Mouse (Mus musculus) embryonic facial prominence, embryonic 15.5 days (tissue): ENCODE results near the gene Klhl21. TPM values are rescaled to one million over a fixed set of nuclear protein-coding genes. Genes with fewer than 3 reads are reported as not detected.

ENCODE experiments used
- ATAC-seq: fragments of 200-750 bp; cut with Nextera tagmentation; 2 replicates; pipeline ENCODE4 v1.8.0; 2017; ENCODE audit warnings: low read depth, moderate TSS enrichment; ENCODE audit not compliant: insufficient number of reproducible peaks, low FRiP score, low TSS enrichment
- H3K27ac ChIP-seq: fragments of 300-500 bp; sonication (generic); replicated peaks from 2 replicates; pipeline ENCODE4 v1.5.1; 2015; ENCODE audit warnings: mild to moderate bottlenecking, inconsistent platforms
- H3K27me3 ChIP-seq: fragments of 300-500 bp; sonication (generic); 2 replicates; pipeline ENCODE4 v1.6.1; 2015; ENCODE audit warnings: inconsistent platforms
- H3K36me3 ChIP-seq: fragments of 300-500 bp; sonication (generic); 2 replicates; pipeline ENCODE4 v1.6.1; 2015; ENCODE audit warnings: mild to moderate bottlenecking, inconsistent platforms
- H3K4me1 ChIP-seq: fragments of 300-500 bp; sonication (generic); 2 replicates; pipeline ENCODE4 v1.6.1; 2015; ENCODE audit warnings: inconsistent platforms
- H3K4me2 ChIP-seq: fragments of 300-500 bp; sonication (generic); replicated peaks from 2 replicates; pipeline ENCODE4 v1.6.1; 2015; ENCODE audit warnings: mild to moderate bottlenecking, inconsistent platforms
- H3K4me3 ChIP-seq: fragments of 300-500 bp; sonication (generic); replicated peaks from 2 replicates; pipeline ENCODE4 v1.5.1; 2015; ENCODE audit warnings: mild to moderate bottlenecking, inconsistent platforms
- H3K9ac ChIP-seq: fragments of 300-500 bp; sonication (generic); 2 replicates; pipeline ENCODE4 v1.6.1; 2015; ENCODE audit warnings: inconsistent platforms
- H3K9me3 ChIP-seq: fragments of 300-500 bp; sonication (generic); replicated peaks from 2 replicates; pipeline ENCODE4 v1.6.1; 2016; ENCODE audit warnings: inconsistent platforms
- WGBS: fragments of 180-500 bp; shearing (Covaris S2); methylation state at CpG from one replicate; pipeline ENCODE4 v1.1.7; 2015; 5-methylcytosine and 5-hydroxymethylcytosine counted together
- polyA plus RNA-seq: library from polyadenylated mRNA; unstranded; fragments of >200 nt; fragmentation: Nextera tagmentation; extraction: Ambion mirVana; gene quantifications from 2 replicates; pipeline ENCODE4 v1.2.1, GENCODE M21; 2015

The Klhl21 gene
- polyA plus RNA-seq, 1 experiment from 2014 or later, result 18.8 TPM

- peak overlapping the region; percentile 93 for H3K9ac ChIP-seq
- peak overlapping the region; percentile 78 for H3K4me2 ChIP-seq
- peak overlapping the region; percentile 99 for H3K4me3 ChIP-seq
- H3K36me3 ChIP-seq, result peaks cover 41% of the 10 kb centered on the region
- no peaks in the 10 kb centered on the region for H3K9me3 ChIP-seq
- peaks cover 16% of the 10 kb centered on the region for H3K4me1 ChIP-seq
- no peaks in the 10 kb centered on the region for H3K27me3 ChIP-seq
- WGBS, result 3% methylated on average over 25 of the region's 25 CpGs
- ATAC-seq, result no peak
- no peak overlapping the region for H3K27ac ChIP-seq
These were observed 31.3 kb downstream of the Klhl21 start for GRCm38 (mm10) chr4:152039831-152040310.

GRCm38 (mm10) chr4:152041924-152042641, 33.5 kb downstream of the Klhl21 start:
- peaks cover 16% of the 10 kb centered on the region for H3K4me1 ChIP-seq
- H3K36me3 ChIP-seq, result peaks cover 61% of the 10 kb centered on the region
- H3K4me3 ChIP-seq, result no peak overlapping the region
- H3K27ac ChIP-seq, result no peak overlapping the region
- no peaks in the 10 kb centered on the region for H3K9me3 ChIP-seq
- no peak overlapping the region for H3K9ac ChIP-seq
- WGBS, result 95% methylated on average over 22 of the region's 22 CpGs
- no peak overlapping the region for H3K4me2 ChIP-seq
- no peak for ATAC-seq
- H3K27me3 ChIP-seq, result no peaks in the 10 kb centered on the region

- no peak overlapping the region for H3K27ac ChIP-seq
- H3K9ac ChIP-seq, result no peak overlapping the region
- no peak for ATAC-seq
- H3K4me2 ChIP-seq, result no peak overlapping the region
- WGBS, result 90% methylated on average over 3 of the region's 3 CpGs
- no peaks in the 10 kb centered on the region for H3K9me3 ChIP-seq
- peaks cover 16% of the 10 kb centered on the region for H3K4me1 ChIP-seq
- no peaks in the 10 kb centered on the region for H3K27me3 ChIP-seq
- peaks cover 72% of the 10 kb centered on the region for H3K36me3 ChIP-seq
- no peak overlapping the region for H3K4me3 ChIP-seq
These were observed 34.6 kb downstream of the Klhl21 start for GRCm38 (mm10) chr4:152043171-152043570.

- Histone ChIP-seq H3K27me3 (no peaks in the 10 kb centered on the region), H3K36me3 (peaks cover 83% of the 10 kb centered on the region), H3K4me1 (peaks cover 11% of the 10 kb centered on the region), H3K4me2 (no peak overlapping the region), H3K27ac (no peak overlapping the region), H3K9ac (no peak overlapping the region), H3K4me3 (no peak overlapping the region), H3K9me3 (no peaks in the 10 kb centered on the region)
- ATAC-seq, result no peak
- WGBS, result 71% methylated on average over 6 of the region's 6 CpGs
These were observed 36.0 kb downstream of the Klhl21 start for GRCm38 (mm10) chr4:152044609-152045008.

- Histone ChIP-seq H3K4me1 (no peaks in the 10 kb centered on the region), H3K27me3 (no peaks in the 10 kb centered on the region), H3K9ac (no peak overlapping the region), H3K9me3 (no peaks in the 10 kb centered on the region), H3K4me3 (no peak overlapping the region), H3K36me3 (peaks cover 49% of the 10 kb centered on the region), H3K27ac (no peak overlapping the region), H3K4me2 (no peak overlapping the region)
- 72% methylated on average over 9 of the region's 9 CpGs for WGBS
- ATAC-seq, result no peak
These were observed 53.9 kb downstream of the Klhl21 start for GRCm38 (mm10) chr4:152062390-152063110.

- ATAC-seq, result no peak
- H3K9me3 ChIP-seq, result no peaks in the 10 kb centered on the region
- H3K4me3 ChIP-seq, result no peak overlapping the region
- no peaks in the 10 kb centered on the region for H3K27me3 ChIP-seq
- no peak overlapping the region for H3K9ac ChIP-seq
- H3K4me1 ChIP-seq, result peaks cover 16% of the 10 kb centered on the region
- H3K4me2 ChIP-seq, result no peak overlapping the region
- no peak overlapping the region for H3K27ac ChIP-seq
- peaks cover 11% of the 10 kb centered on the region; the same call in 1 of the 2 replicates for H3K36me3 ChIP-seq
These were observed 58.7 kb downstream of the Klhl21 start for GRCm38 (mm10) chr4:152067280-152067679.

Other genes with a start within 250 kb of the Klhl21 start
- 76.7 and 77.1 TPM in 2 replicates for gene Camta1, start 146.9 kb upstream of the Klhl21 start, polyA plus RNA-seq
- gene Dnajc11, start 75.1 kb upstream of the Klhl21 start, polyA plus RNA-seq, result 57.8 and 61.5 TPM in 2 replicates
- gene Thap3, start 19.8 kb upstream of the Klhl21 start, polyA plus RNA-seq, result 53.8 and 60.4 TPM in 2 replicates
- gene Phf13, start 12.5 kb upstream of the Klhl21 start, polyA plus RNA-seq, result 34.6 and 35.1 TPM in 2 replicates
- gene Zbtb48, start 18.9 kb downstream of the Klhl21 start, polyA plus RNA-seq, result 20.6 TPM in 2 replicates
- gene Tas1r1, start 29.8 kb downstream of the Klhl21 start, polyA plus RNA-seq, result 1.2 TPM in 2 replicates
- 31.0 and 32.4 TPM in 2 replicates for gene Nol9, start 30.5 kb downstream of the Klhl21 start, polyA plus RNA-seq
- 20.8 and 21.3 TPM in 2 replicates for gene Plekhg5, start 63.7 kb downstream of the Klhl21 start, polyA plus RNA-seq
- gene Tnfrsf25, start 107.1 kb downstream of the Klhl21 start, polyA plus RNA-seq, result 1.5 and 2.0 TPM in 2 replicates
- 7.5 TPM in 2 replicates for gene Espn, start 143.6 kb downstream of the Klhl21 start, polyA plus RNA-seq
- 1.6 and 1.9 TPM in 2 replicates for gene Hes2, start 150.1 kb downstream of the Klhl21 start, polyA plus RNA-seq
- 65.5 and 77.0 TPM in 2 replicates for gene Acot7, start 169.3 kb downstream of the Klhl21 start, polyA plus RNA-seq